Mouse (Mus musculus): ENCODE results near the gene Mogat2. TPM values are rescaled to one million over a fixed set of nuclear protein-coding genes. Genes with fewer than 3 reads are reported as not detected.

The Mogat2 gene
- polyA plus RNA-seq, 1 experiment: 7.4 TPM

DNA sequence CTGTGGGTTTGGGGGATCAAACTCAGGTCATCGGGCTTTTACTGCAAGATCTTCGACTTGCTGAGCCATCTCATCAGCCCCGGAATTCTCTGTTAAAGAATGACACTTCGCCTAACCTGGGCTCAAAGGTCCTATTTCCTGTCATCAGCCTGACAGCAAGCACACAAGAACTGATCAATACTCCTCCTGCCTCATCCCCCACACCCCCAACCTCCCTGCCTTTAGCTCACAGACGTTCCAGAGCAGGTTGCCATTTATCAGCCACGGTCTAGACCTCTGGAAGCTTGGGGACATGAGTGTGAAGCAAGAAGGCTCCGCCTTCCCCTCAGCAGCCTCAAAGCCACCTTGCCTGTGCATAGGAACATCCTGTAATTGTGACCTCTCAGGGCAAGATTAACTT is 32.1 kb downstream of the Mogat2 start:
- TF ChIP-seq POLR2A (IDR thresholded peaks at IDR 0.05; ENCODE audit: low read depth, low read length) (no peak), CTCF (IDR thresholded peaks at IDR 0.05; ENCODE audit: borderline replicate concordance, insufficient read depth, low read length) (no peak)
- Histone ChIP-seq H3K4me3 (ENCODE audit: insufficient read depth, low read length) (no peak overlapping the region), H3K27ac (ENCODE audit: insufficient read depth, low read length) (no peak overlapping the region), H3K4me1 (ENCODE audit: control insufficient read depth, insufficient read depth, low read length) (no peaks in the 10 kb centered on the region)

DNA sequence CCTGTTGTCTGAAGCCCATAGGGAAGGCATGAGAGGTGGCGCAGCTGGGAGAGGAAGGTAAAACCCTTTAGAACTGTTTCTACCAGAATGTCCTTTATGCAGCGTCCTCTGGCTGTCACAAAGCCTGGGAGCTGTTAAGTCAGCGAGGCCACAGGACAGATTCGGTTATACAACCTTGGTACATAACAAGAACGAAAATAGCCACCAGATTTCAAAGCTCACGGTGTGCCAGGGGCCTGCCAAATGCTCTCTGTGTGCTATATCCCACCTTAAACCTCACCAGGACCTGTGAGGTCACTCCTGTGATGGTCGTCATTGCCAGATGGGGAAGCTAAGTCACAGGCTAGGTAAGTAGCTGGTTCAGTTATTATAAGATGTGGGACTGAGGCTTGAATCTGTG is 36.3 kb downstream of the Mogat2 start:
- Histone ChIP-seq H3K4me3 (ENCODE audit: insufficient read depth, low read length) (no peak overlapping the region), H3K4me1 (ENCODE audit: control insufficient read depth, insufficient read depth, low read length) (no peaks in the 10 kb centered on the region), H3K27ac (ENCODE audit: insufficient read depth, low read length) (no peak overlapping the region)
- TF ChIP-seq CTCF (IDR thresholded peaks at IDR 0.05; ENCODE audit: borderline replicate concordance, insufficient read depth, low read length) (no peak), POLR2A (IDR thresholded peaks at IDR 0.05; ENCODE audit: low read depth, low read length) (no peak)

- TF ChIP-seq CTCF (IDR thresholded peaks at IDR 0.05; ENCODE audit: borderline replicate concordance, insufficient read depth, low read length) (no peak), POLR2A (IDR thresholded peaks at IDR 0.05; ENCODE audit: low read depth, low read length) (no peak)
- Histone ChIP-seq H3K4me3 (ENCODE audit: insufficient read depth, low read length) (no peak overlapping the region), H3K4me1 (ENCODE audit: control insufficient read depth, insufficient read depth, low read length) (no peaks in the 10 kb centered on the region), H3K27ac (ENCODE audit: insufficient read depth, low read length) (no peak overlapping the region)
Observed at GRCm38 (mm10) chr7:99200290-99200689, 38.1 kb downstream of the Mogat2 start.

DNA sequence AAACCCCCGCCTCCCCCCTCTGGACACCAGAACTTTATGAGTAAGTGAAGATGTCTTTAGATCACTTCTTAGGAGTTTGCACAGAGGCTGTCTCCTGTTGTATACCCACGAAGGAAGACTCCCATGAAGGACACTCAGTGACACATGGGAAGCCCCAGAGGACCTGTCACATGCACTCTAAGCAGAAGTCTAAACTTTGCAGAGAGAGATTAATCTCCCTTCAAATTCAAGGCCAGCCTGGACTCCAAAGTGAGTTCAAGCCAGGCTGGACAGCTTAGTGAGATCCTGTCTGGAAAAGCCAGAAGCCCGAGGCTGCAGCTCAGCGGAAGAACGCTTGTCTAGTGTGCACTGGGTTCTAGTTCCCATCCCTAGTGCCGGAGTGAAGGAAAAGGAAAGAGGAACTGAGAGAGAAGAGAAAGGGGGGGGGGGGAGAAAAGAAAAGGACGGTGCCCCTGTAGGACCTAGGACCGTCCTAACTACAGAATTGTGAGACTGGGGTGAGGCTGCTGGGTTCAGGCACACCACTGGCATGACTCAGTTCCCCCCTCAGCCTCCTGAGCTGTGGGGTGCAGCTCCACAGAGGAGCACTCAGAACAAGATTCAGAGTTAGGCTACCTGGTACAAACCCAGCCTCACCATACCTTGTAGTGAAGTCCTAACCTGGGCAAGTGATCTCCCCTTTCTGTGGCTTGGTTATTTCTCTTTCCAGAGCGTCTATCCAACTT is 38.8 kb downstream of the Mogat2 start:
- Histone ChIP-seq H3K27ac (ENCODE audit: insufficient read depth, low read length) (no peak overlapping the region), H3K4me1 (ENCODE audit: control insufficient read depth, insufficient read depth, low read length) (no peaks in the 10 kb centered on the region), H3K4me3 (ENCODE audit: insufficient read depth, low read length) (no peak overlapping the region)
- TF ChIP-seq POLR2A (IDR thresholded peaks at IDR 0.05; ENCODE audit: low read depth, low read length) (no peak), CTCF (IDR thresholded peaks at IDR 0.05; ENCODE audit: borderline replicate concordance, insufficient read depth, low read length) (no peak)

GRCm38 (mm10) chr7:99198811-99199210 is 39.6 kb downstream of the Mogat2 start:
- H3K4me3 ChIP-seq (ENCODE audit: insufficient read depth, low read length): no peak overlapping the region
- TF ChIP-seq POLR2A (IDR thresholded peaks at IDR 0.05; ENCODE audit: low read depth, low read length) (no peak), CTCF (IDR thresholded peaks at IDR 0.05; ENCODE audit: borderline replicate concordance, insufficient read depth, low read length) (no peak)
- H3K27ac ChIP-seq (ENCODE audit: insufficient read depth, low read length): no peak overlapping the region
- H3K4me1 ChIP-seq (ENCODE audit: control insufficient read depth, insufficient read depth, low read length): no peaks in the 10 kb centered on the region

DNA sequence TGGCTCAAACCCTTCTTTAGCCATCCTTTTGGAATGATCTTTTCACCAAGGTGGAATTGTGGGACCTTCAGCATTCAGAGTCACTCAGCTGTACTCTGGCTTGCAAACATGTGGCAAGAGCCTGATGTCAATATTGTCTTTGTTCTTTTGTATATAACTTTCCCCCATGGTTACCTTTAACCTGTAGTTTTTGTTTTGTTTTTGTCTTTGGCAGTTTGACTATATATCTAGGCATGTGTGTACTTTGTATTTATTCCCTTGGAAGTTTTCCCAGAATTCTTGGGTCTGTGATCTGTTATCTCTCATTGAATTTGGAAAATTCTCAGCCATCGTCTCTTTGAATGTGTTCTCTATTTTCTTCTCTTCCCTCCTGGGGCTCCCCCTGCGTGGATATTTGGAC is 43.9 kb downstream of the Mogat2 start:
- H3K4me3 ChIP-seq (ENCODE audit: insufficient read depth, low read length): no peak overlapping the region
- no peak for TF ChIP-seq CTCF (IDR thresholded peaks at IDR 0.05; ENCODE audit: borderline replicate concordance, insufficient read depth, low read length)
- no peak for TF ChIP-seq POLR2A (IDR thresholded peaks at IDR 0.05; ENCODE audit: low read depth, low read length)
- no peak overlapping the region for H3K27ac ChIP-seq (ENCODE audit: insufficient read depth, low read length)
- H3K4me1 ChIP-seq (ENCODE audit: control insufficient read depth, insufficient read depth, low read length): no peaks in the 10 kb centered on the region

DNA sequence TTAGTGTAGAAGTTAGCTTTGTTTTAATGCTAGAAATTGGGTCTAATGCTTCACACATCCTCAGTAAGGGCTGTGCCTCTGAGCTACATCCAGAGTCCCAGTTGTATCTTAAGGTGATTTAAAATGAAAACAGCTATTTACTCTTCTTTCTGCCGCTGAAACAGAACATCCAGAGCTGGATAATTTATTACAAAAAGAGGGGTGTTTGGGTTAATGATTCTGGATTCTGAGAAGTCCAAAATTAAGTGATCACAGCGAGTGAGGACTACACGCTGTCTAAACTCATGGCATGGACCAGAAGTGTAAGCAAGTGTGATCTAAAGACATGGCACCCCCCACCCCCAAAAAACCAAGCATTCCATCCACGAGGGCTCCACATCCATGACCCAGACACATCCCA is 44.5 kb downstream of the Mogat2 start:
- no peak overlapping the region for H3K4me3 ChIP-seq (ENCODE audit: insufficient read depth, low read length)
- no peak overlapping the region for H3K27ac ChIP-seq (ENCODE audit: insufficient read depth, low read length)
- H3K4me1 ChIP-seq (ENCODE audit: control insufficient read depth, insufficient read depth, low read length): no peaks in the 10 kb centered on the region
- no peak for TF ChIP-seq CTCF (IDR thresholded peaks at IDR 0.05; ENCODE audit: borderline replicate concordance, insufficient read depth, low read length)
- TF ChIP-seq POLR2A (IDR thresholded peaks at IDR 0.05; ENCODE audit: low read depth, low read length): no peak

DNA sequence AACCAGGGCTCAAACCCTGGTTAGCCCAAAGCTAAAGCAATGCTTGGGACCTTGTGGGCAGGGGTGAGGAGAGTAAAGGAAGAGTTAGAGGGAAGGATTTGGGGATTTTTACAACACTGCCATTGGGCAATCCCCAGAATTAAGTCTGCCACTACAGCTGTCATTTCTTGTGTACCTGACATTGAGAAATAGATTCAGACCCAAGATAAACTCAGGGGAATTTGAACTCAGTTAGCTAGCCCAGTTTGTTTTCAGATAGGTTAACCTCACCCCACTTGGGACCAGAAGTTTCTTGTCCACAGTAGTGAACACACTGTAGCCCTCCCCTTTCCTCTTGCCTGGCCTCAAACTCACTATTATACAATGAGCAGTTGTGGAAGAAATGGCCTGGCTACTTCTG is 47.0 kb downstream of the Mogat2 start:
- no peak for TF ChIP-seq POLR2A (IDR thresholded peaks at IDR 0.05; ENCODE audit: low read depth, low read length)
- Histone ChIP-seq H3K4me1 (ENCODE audit: control insufficient read depth, insufficient read depth, low read length) (no peaks in the 10 kb centered on the region), H3K27ac (ENCODE audit: insufficient read depth, low read length) (no peak overlapping the region), H3K4me3 (ENCODE audit: insufficient read depth, low read length) (no peak overlapping the region)

DNA sequence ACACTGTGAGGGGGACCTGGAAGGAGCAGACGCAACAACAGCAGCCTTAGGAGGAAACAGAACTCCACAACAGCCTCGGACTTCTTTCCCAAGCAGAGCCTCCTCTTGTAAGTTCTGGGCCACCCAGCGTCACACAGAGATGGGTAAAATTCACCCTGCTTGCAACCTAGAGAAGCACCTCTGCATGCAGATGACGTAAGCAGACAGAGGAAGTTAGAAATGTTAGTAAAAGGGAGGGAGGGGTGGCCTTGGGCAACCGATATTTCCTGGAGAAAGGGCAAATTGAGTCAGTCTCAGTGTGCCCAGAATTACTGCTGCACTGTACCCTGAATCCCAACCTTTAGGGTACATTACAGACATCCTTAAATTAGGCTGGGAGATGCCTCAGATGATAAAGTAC is 48.5 kb downstream of the Mogat2 start:
- Histone ChIP-seq H3K27ac (ENCODE audit: insufficient read depth, low read length) (no peak overlapping the region), H3K4me3 (ENCODE audit: insufficient read depth, low read length) (no peak overlapping the region), H3K4me1 (ENCODE audit: control insufficient read depth, insufficient read depth, low read length) (no peaks in the 10 kb centered on the region)
- no peak for TF ChIP-seq POLR2A (IDR thresholded peaks at IDR 0.05; ENCODE audit: low read depth, low read length)
- no peak for TF ChIP-seq CTCF (IDR thresholded peaks at IDR 0.05; ENCODE audit: borderline replicate concordance, insufficient read depth, low read length)

- Histone ChIP-seq H3K4me1 (ENCODE audit: control insufficient read depth, insufficient read depth, low read length) (no peaks in the 10 kb centered on the region), H3K4me3 (ENCODE audit: insufficient read depth, low read length) (no peak overlapping the region), H3K27ac (ENCODE audit: insufficient read depth, low read length) (no peak overlapping the region)
- no peak for TF ChIP-seq CTCF (IDR thresholded peaks at IDR 0.05; ENCODE audit: borderline replicate concordance, insufficient read depth, low read length)
- no peak for TF ChIP-seq POLR2A (IDR thresholded peaks at IDR 0.05; ENCODE audit: low read depth, low read length)
Observed at GRCm38 (mm10) chr7:99188630-99189029, 49.8 kb downstream of the Mogat2 start.
